In genomic region chr7:35601106-35601505, GRCm38 (mm10) we compare ENCODE assay signal across 24 mouse cellular contexts. TPM values are rescaled to one million over a fixed set of nuclear protein-coding genes. Genes with fewer than 3 reads are reported as not detected.
DNase-seq lines count a peak whose midpoint lies in the region; ATAC-seq lines count a peak whose summit lies in the region.
"Had no signal": no experiment of that assay in that cellular context is flagged by ENCODE, and none has a peak within 500 bp of the region (broad histone marks: within the 10 kb centered on the region; RNA-seq: fewer than 3 reads in every experiment).

No protein-coding gene starts in this region.

- no peak overlapping the region for H3K9ac ChIP-seq in heart, embryonic 12.5 days
- no peak overlapping the region for H3K9ac ChIP-seq in liver, embryonic 16.5 days (ENCODE audit: low read depth, low read length)
- H3K9ac ChIP-seq: forebrain, embryonic 12.5 days; hindbrain, embryonic 15.5 days had no signal

- peaks cover 44% of the 10 kb centered on the region for H3K36me3 ChIP-seq in heart, embryonic 12.5 days
- H3K36me3 ChIP-seq in liver, embryonic 16.5 days (ENCODE audit: control insufficient read depth, insufficient read depth): peaks cover 12% of the 10 kb centered on the region

- WGBS in heart, embryonic 12.5 days: 70% methylated on average over 6 of the region's 6 CpGs
- WGBS in liver, embryonic 16.5 days (ENCODE audit: insufficient replicate concordance): 37% methylated on average over 6 of the region's 6 CpGs

- no peaks in the 10 kb centered on the region for H3K27me3 ChIP-seq in heart, embryonic 12.5 days (replicated peaks)
- H3K27me3 ChIP-seq in liver, embryonic 16.5 days (ENCODE audit: control insufficient read depth, insufficient read depth, low read depth, low read length): no peaks in the 10 kb centered on the region
- H3K27me3 ChIP-seq: forebrain, embryonic 12.5 days; hindbrain, embryonic 15.5 days; megakaryocyte, embryonic 14.5 days had no signal

- ATAC-seq in heart, embryonic 12.5 days (ENCODE audit: insufficient number of reproducible peaks, low FRiP score): 0 out of 2 replicates have a peak, but pooled peaks have one; percentile 46
- peak; percentile 83 for ATAC-seq in liver, embryonic 16.5 days (ENCODE audit: low read depth)
- ATAC-seq: CD4-positive, CD25-positive, alpha-beta regulatory T cell, adult 4 months had no signal

- no peaks in the 10 kb centered on the region for H3K9me3 ChIP-seq in heart, embryonic 12.5 days (replicated peaks)
- H3K9me3 ChIP-seq in liver, embryonic 16.5 days (replicated peaks; ENCODE audit: control insufficient read depth, low read length): no peaks in the 10 kb centered on the region
- H3K9me3 ChIP-seq: forebrain, embryonic 12.5 days; heart, embryonic 10.5 days; hindbrain, embryonic 15.5 days; megakaryocyte, embryonic 14.5 days had no signal

- DNase-seq in heart, adult 11 months: no peak
- peak; percentile 42 for DNase-seq in liver
- DNase-seq in right cerebral cortex, adult 2 months (ENCODE audit: low spot score in 2 of 2): no peak
- DNase-seq in thymus, postnatal 36 days: no peak
- DNase-seq in urinary bladder, postnatal 4 days (ENCODE audit: low spot score in 2 of 2): no peak
- no peak for DNase-seq in left cerebral cortex, adult 11 months (ENCODE audit: low spot score)
- DNase-seq: adrenal gland, postnatal 10 days; cerebellum, adult 9-10 months; gastrocnemius, adult 2 months; kidney, adult 8-10 months; kidney, postnatal 14 days; lung, adult 18-20 months; lung, postnatal 10 days; midbrain, embryonic 14.5 days; right cerebral cortex, postnatal 25 days; thymus, postnatal 4 days had no signal

- H3K4me2 ChIP-seq in heart, embryonic 12.5 days: no peak overlapping the region
- no peak overlapping the region for H3K4me2 ChIP-seq in liver, embryonic 16.5 days (ENCODE audit: low read depth, low read length)
- H3K4me2 ChIP-seq: forebrain, embryonic 12.5 days; hindbrain, embryonic 15.5 days had no signal

- H3K4me1 ChIP-seq in heart, embryonic 12.5 days (replicated peaks): 0 out of 2 replicates have a peak, but pooled peaks cover 3% of the 10 kb centered on the region
- peaks cover 8% of the 10 kb centered on the region for H3K4me1 ChIP-seq in liver, embryonic 16.5 days (ENCODE audit: control insufficient read depth, low read depth, low read length)
- H3K4me1 ChIP-seq: forebrain, embryonic 12.5 days; heart, embryonic 10.5 days; hindbrain, embryonic 15.5 days had no signal

- H3K4me3 ChIP-seq in heart, embryonic 12.5 days: no peak overlapping the region
- H3K4me3 ChIP-seq in liver, embryonic 16.5 days (ENCODE audit: low read depth, low read length): no peak overlapping the region
- H3K4me3 ChIP-seq: forebrain, embryonic 12.5 days; gastrocnemius, adult 2 months; heart, embryonic 10.5 days; hindbrain, embryonic 15.5 days; layer of hippocampus, adult 2 months; megakaryocyte, embryonic 14.5 days had no signal

- no peak overlapping the region for H3K27ac ChIP-seq in heart, embryonic 12.5 days (ENCODE audit: poor library complexity, severe bottlenecking)
- H3K27ac ChIP-seq in liver, embryonic 16.5 days (ENCODE audit: low read length): no peak overlapping the region
- H3K27ac ChIP-seq: forebrain, embryonic 12.5 days; gastrocnemius, adult 2 months; heart, embryonic 10.5 days; hindbrain, embryonic 15.5 days; layer of hippocampus, adult 2 months had no signal

RNA-seq across cellular contexts. Expression of gene Ankrd27, which starts 15.1 kb away (rescaled TPM):
- polyA plus RNA-seq in heart, embryonic 12.5 days (2016; fragmentation: Nextera tagmentation; extraction: Ambion mirVana): 22.1 and 23.6 TPM in 2 replicates
- 23.3 and 23.9 TPM in 2 replicates for polyA plus RNA-seq in liver, embryonic 16.5 days (2015; fragmentation: Nextera tagmentation; extraction: Ambion mirVana)

RNA-seq across cellular contexts. Expression of gene Rgs9bp, which starts 15.7 kb away (rescaled TPM):
- 0.82 TPM in 2 replicates for polyA plus RNA-seq in heart, embryonic 12.5 days (2016; fragmentation: Nextera tagmentation; extraction: Ambion mirVana)
- polyA plus RNA-seq in liver, embryonic 16.5 days (2015; fragmentation: Nextera tagmentation; extraction: Ambion mirVana): 0.04 and 0.06 TPM in 2 replicates
- polyA plus RNA-seq: CD4-positive, CD25-positive, alpha-beta regulatory T cell, adult 4 months had no signal

RNA-seq across cellular contexts. Expression of gene Nudt19, which starts 45.0 kb away (rescaled TPM):
- 84.5 and 85.0 TPM in 2 replicates for polyA plus RNA-seq in heart, embryonic 12.5 days (2016; fragmentation: Nextera tagmentation; extraction: Ambion mirVana)
- polyA plus RNA-seq in liver, embryonic 16.5 days (2015; fragmentation: Nextera tagmentation; extraction: Ambion mirVana): 50.7 and 54.6 TPM in 2 replicates

RNA-seq across cellular contexts. Expression of gene Pdcd5, which starts 46.2 kb away (rescaled TPM):
- 293 and 296 TPM in 2 replicates for polyA plus RNA-seq in heart, embryonic 12.5 days (2016; fragmentation: Nextera tagmentation; extraction: Ambion mirVana)
- polyA plus RNA-seq in liver, embryonic 16.5 days (2015; fragmentation: Nextera tagmentation; extraction: Ambion mirVana): 109 and 113 TPM in 2 replicates
